Mouse (Mus musculus): ENCODE results near the gene Slc7a11.

- TF ChIP-seq POLR2A (IDR thresholded peaks at IDR 0.05; ENCODE audit: borderline replicate concordance, extremely low read depth, insufficient read depth, insufficient read length, poor library complexity, severe bottlenecking) (no peak), CTCF (IDR thresholded peaks at IDR 0.05; ENCODE audit: borderline replicate concordance, extremely low read depth, insufficient read depth, insufficient read length) (no peak)
Measured at GRCm38 (mm10) chr3:50012012-50012411, 431.4 kb downstream of the Slc7a11 start.

Measured in brain, embryonic 14.5 days (tissue).